Mouse (Mus musculus): ENCODE measurements around the gene Zscan21. TPM values are rescaled to one million over a fixed set of nuclear protein-coding genes. Genes with fewer than 3 reads are reported as not detected.

The Zscan21 gene
- polyA plus RNA-seq, 1 experiment from 2014 or later, result 31.2 TPM

DNA sequence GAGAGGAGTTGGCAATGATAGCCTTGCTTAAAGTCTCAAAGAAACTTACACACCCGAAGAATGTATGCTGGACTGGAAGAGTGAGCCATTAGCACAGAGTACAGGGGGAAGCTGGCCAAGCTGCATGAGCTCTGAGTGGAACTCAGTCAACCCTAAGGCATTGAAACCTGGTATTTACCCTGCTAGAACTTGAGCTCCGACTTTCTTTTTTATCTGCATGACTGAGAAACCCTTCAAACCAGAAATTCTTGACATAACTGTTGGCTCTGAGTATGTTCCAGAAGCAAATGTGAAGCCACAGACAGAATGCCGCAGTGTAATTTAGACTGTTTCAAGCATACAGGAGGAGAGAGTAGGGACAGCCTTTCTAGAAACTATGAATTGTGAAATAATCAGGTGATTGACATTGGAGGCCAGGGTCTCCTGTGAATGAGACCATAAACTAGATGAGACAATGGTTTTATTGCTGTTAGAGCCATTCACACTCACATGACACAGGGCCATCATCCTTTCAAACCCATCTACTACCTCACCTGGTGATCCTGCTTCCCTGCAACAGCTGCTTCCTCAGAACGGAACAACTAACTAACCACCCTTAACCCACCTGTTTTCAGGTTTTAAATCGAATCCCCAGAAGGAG lies 15.8 kb downstream of the Zscan21 start:
- Histone ChIP-seq H3K4me3 (no peak overlapping the region), H3K36me3 (peaks cover 66% of the 10 kb centered on the region), H3K9ac (no peak overlapping the region), H3K27me3 (no peaks in the 10 kb centered on the region), H3K9me3 (replicated peaks) (no peaks in the 10 kb centered on the region), H3K27ac (no peak overlapping the region), H3K4me2 (no peak overlapping the region), H3K4me1 (replicated peaks) (no peaks in the 10 kb centered on the region)
- WGBS, result 78% methylated on average over 5 of the region's 5 CpGs
- no peak for ATAC-seq (replicated peaks; ENCODE audit: insufficient number of reproducible peaks, insufficient read depth, low FRiP score, low read depth)

DNA sequence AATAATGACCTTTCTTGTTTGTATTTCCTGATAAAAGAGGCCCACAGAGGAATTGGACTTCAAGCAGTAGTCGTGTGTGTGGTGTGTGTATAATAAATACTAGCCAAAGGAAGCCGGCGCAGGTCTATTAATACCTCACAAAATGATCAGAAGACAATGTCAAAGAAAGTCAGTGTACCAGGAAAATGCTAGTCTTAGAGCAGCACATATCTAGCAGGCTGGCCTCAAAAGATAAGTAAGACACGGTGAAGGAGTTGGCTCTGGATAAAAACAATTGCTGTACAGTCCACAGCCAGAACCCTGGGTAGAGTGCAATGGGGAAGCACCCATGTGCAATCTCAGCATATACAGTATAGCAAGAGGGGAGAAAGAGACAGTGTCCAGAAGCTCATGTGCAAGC lies 20.6 kb downstream of the Zscan21 start:
- Histone ChIP-seq H3K27me3 (no peaks in the 10 kb centered on the region), H3K36me3 (peaks cover 37% of the 10 kb centered on the region), H3K4me1 (replicated peaks) (no peaks in the 10 kb centered on the region), H3K27ac (no peak overlapping the region), H3K4me2 (no peak overlapping the region), H3K4me3 (no peak overlapping the region), H3K9me3 (replicated peaks) (no peaks in the 10 kb centered on the region), H3K9ac (no peak overlapping the region)
- 58% methylated on average over 4 of the region's 4 CpGs for WGBS
- no peak for ATAC-seq (replicated peaks; ENCODE audit: insufficient number of reproducible peaks, insufficient read depth, low FRiP score, low read depth)

DNA sequence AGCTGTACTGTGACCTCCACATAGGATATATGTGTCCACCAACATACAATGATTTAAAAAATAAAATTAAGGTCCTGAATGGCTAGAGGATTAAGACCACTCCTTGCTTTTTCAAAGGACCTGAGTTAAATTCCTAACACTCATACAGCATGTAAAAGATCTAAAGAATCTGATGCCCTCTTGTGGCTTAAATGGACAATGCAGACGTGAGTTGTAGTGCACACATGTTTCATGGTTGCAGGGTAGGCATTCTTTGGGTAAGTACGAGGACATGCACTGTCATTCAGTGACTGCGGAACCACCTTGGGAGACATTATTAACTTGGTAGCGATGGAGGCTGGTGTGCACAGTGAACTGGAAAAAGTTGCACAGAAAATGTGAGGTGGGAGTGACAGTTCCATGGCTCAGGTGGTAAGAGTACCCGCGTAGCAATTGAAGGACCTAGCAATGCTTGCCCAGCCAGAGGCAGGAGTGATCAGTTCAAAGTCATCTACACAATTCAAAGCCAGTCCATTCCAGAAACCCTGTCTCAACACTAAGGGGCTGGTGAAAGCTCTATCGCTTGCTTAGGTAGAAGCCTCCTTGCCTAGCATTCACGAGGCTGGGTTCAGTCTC lies 21.3 kb downstream of the Zscan21 start:
- peaks cover 32% of the 10 kb centered on the region for H3K36me3 ChIP-seq
- no peak overlapping the region for H3K4me3 ChIP-seq
- no peak overlapping the region for H3K9ac ChIP-seq
- H3K4me2 ChIP-seq, result no peak overlapping the region
- no peak for ATAC-seq (replicated peaks; ENCODE audit: insufficient number of reproducible peaks, insufficient read depth, low FRiP score, low read depth)
- 56% methylated on average over 8 of the region's 8 CpGs for WGBS
- H3K4me1 ChIP-seq (replicated peaks), result no peaks in the 10 kb centered on the region
- H3K27ac ChIP-seq, result no peak overlapping the region
- no peaks in the 10 kb centered on the region for H3K9me3 ChIP-seq (replicated peaks)
- H3K27me3 ChIP-seq, result no peaks in the 10 kb centered on the region

DNA sequence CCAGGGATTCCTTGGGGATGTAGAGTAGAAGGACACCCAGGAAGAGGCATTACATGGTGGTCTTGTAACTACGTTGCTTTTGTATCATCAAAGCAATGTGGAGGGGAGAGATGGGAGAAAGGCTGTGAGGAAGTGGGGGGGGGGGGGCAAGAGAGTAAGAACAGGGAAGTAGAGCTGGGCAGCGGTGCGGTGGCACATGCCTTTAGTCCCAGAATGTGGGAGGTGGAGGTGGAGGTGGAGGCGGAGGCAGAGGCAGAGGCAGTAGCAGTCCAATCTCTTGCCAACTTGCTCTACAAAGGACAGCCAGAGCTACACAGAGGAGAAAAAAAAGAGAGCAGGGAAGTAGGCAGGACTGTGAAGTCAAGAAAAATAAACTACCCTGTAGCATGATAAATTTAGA lies 21.9 kb downstream of the Zscan21 start:
- H3K27ac ChIP-seq, result no peak overlapping the region
- no peak overlapping the region for H3K4me2 ChIP-seq
- H3K9ac ChIP-seq, result no peak overlapping the region
- H3K4me1 ChIP-seq (replicated peaks), result no peaks in the 10 kb centered on the region
- WGBS, result 56% methylated on average over 4 of the region's 4 CpGs
- H3K9me3 ChIP-seq (replicated peaks), result no peaks in the 10 kb centered on the region
- ATAC-seq (replicated peaks; ENCODE audit: insufficient number of reproducible peaks, insufficient read depth, low FRiP score, low read depth), result no peak
- no peaks in the 10 kb centered on the region for H3K27me3 ChIP-seq
- peaks cover 29% of the 10 kb centered on the region for H3K36me3 ChIP-seq
- H3K4me3 ChIP-seq, result no peak overlapping the region

DNA sequence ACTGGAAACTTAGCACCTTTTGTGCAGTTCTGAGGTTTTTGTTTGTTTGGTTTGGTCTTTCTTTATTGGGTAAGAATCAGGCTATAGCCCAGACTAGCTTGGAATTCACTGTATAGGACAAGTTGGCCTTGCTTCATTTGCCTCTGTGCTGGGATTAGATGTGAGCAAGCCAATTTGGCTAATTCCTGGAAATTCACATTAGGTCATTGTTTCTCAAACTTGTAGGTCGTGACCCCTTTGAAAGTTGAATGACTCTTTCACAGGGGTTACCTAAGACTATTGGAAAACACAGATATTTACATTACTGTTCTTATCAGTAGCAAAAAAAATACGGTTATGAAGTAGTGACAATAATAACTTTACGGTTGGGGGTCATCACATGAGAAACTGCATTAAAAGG lies 37.7 kb downstream of the Zscan21 start:
- H3K27ac ChIP-seq, result no peak overlapping the region
- ATAC-seq (replicated peaks; ENCODE audit: insufficient number of reproducible peaks, insufficient read depth, low FRiP score, low read depth), result no peak
- peaks cover 27% of the 10 kb centered on the region for H3K36me3 ChIP-seq
- 75% methylated on average over 3 of the region's 3 CpGs for WGBS
- H3K4me1 ChIP-seq (replicated peaks), result peaks cover 2% of the 10 kb centered on the region; the same call in 1 of the 2 replicates
- peak overlapping the region; percentile 68 for H3K4me2 ChIP-seq
- H3K27me3 ChIP-seq, result no peaks in the 10 kb centered on the region
- peak overlapping the region; percentile 69; the same call in 1 of the 2 replicates for H3K9ac ChIP-seq
- H3K9me3 ChIP-seq (replicated peaks), result no peaks in the 10 kb centered on the region
- H3K4me3 ChIP-seq, result peak overlapping the region; percentile 78

DNA sequence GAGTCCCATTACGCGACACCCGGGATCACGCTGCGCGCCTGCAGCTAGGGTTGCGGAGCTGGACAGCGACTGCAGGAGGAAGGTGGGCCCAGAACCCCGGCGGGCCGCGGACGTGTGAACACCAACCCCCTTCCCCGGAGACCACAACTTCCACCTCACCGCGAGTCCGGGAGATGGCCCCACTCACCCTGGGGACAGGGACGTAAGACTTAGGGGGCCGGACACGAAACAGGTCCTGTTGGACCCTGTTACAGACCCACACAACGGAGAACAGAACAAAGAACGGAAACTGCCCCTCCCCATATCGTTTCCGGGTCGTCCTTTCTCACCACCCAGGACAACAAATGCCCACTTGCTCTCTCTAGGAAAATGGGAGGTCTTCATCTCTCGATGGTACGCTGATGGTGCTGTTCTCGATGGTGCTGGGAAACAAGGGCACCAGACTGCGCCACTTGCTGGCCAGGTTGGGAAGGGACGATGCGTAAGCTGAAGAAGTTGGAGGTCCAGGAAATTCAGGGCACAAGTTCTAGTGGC lies 38.8 kb downstream of the Zscan21 start, which contains the start of gene Zfp113:
Gene Zfp113 (minus strand): TSS at position 302 of the 534 bp plus-strand sequence.
- Histone ChIP-seq H3K36me3 (peaks cover 23% of the 10 kb centered on the region), H3K4me1 (replicated peaks) (peaks cover 2% of the 10 kb centered on the region; the same call in 1 of the 2 replicates), H3K27ac (peak within 1 kb of the TSS; percentile 90), H3K9me3 (replicated peaks) (no peaks in the 10 kb centered on the region), H3K9ac (peak within 1 kb of the TSS; percentile 69), H3K4me2 (peak within 1 kb of the TSS; percentile 68), H3K4me3 (peak within 1 kb of the TSS; percentile 78), H3K27me3 (no peaks in the 10 kb centered on the region)
- under 1% methylated on average over 31 of the region's 31 CpGs for WGBS
- ATAC-seq (replicated peaks; ENCODE audit: insufficient number of reproducible peaks, insufficient read depth, low FRiP score, low read depth), result peak; percentile 97

DNA sequence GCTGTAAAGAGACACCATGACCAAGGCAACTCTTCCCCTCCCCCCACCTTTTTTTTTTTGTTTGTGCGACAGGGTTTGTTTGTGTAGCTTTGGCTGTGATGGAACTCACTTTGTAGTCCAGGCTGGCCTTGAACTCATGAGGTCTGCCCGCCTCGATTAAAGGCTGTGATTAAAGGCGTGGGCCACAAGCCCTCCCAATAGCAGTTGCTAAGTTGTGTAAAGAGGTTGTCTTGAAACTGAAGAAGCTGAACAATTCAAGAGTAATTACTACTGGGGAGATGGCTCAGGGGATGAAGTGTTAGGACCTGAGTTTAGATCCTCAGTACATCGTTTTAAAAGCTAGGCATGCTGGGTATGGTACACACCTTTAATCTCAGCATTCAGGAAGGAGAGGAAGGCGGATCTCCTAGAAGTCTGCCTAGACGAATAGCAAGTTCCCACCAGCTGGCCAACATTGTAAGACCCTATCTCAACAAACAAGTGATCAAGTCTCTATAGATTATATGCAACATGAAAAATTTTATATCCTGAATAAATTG lies 43.6 kb downstream of the Zscan21 start:
- Histone ChIP-seq H3K4me3 (peak overlapping the region; percentile 86), H3K9me3 (replicated peaks) (no peaks in the 10 kb centered on the region), H3K4me2 (peak overlapping the region; percentile 77), H3K9ac (peak overlapping the region; percentile 85; the same call in 1 of the 2 replicates), H3K27me3 (no peaks in the 10 kb centered on the region), H3K36me3 (peaks cover 25% of the 10 kb centered on the region), H3K27ac (peak overlapping the region; percentile 60), H3K4me1 (replicated peaks) (peaks cover 12% of the 10 kb centered on the region)
- 64% methylated on average over 7 of the region's 7 CpGs for WGBS
- ATAC-seq (replicated peaks; ENCODE audit: insufficient number of reproducible peaks, insufficient read depth, low FRiP score, low read depth), result no peak

DNA sequence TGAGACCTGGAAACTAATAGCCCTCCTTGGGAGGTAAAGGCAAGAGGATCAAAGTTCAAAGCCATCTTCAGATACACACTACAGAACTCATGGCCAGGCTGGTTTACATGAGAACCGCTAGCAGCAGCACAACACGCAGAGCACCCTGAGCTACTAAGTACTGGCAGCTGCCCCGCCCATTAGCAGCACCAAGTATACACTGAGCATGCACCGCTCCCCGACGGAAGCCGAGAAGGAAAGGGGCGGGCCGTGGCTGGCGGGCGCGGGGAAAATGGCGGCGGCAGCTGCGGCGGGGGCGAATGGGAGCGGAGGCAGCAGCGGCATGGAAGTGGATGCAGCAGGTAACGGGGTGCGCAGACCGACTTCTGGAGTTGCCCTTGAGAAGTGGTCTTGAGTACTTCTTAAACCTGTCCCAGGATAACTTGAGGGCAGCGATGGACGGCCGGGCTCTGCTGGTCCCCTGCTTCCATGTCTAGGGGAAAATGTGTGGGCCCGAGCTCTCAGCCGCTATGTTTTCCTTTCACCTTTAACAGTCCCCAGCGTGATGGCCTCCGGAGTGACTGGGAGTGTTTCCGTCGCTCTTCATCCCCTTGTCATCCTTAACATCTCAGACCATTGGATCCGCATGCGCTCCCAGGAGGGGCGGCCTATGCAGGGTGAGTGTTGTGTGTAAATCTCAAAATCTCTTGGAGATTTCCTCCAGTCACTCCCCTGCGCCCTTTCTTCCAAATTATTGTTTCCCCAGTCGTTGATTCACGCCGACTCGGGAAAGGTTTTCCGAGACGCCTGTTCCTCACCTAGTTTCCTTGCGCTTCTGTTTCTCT lies 44.4 kb downstream of the Zscan21 start, which contains the start of gene Cops6:
Gene Cops6 (plus strand): TSS at position 230 of the 824 bp plus-strand sequence.
- WGBS, result under 1% methylated on average over 42 of the region's 42 CpGs
- H3K4me3 ChIP-seq, result peak within 1 kb of the TSS; percentile 86

DNA sequence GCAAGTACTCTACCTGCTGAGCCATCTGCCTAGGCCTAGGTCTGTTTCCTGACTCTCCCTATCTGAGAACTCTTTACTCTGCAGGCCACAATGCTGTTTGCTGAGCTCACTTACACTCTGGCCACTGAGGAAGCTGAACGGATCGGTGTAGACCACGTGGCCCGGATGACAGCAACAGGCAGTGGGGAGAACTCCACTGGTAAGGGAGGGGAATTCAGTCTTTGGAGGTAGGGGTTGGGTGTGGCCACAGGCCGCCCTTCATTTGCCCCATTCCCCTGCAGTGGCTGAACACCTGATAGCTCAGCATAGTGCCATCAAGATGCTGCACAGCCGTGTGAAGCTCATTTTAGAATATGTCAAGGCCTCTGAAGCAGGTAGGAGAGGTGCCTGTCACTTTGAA lies 46.3 kb downstream of the Zscan21 start:
- no peaks in the 10 kb centered on the region for H3K9me3 ChIP-seq (replicated peaks)
- no peaks in the 10 kb centered on the region for H3K27me3 ChIP-seq
- no peak overlapping the region for H3K4me3 ChIP-seq
- no peak overlapping the region for H3K27ac ChIP-seq
- H3K9ac ChIP-seq, result no peak overlapping the region
- peaks cover 10% of the 10 kb centered on the region for H3K4me1 ChIP-seq (replicated peaks)
- no peak overlapping the region for H3K4me2 ChIP-seq
- ATAC-seq (replicated peaks; ENCODE audit: insufficient number of reproducible peaks, insufficient read depth, low FRiP score, low read depth), result no peak
- 73% methylated on average over 6 of the region's 6 CpGs for WGBS
- peaks cover 52% of the 10 kb centered on the region for H3K36me3 ChIP-seq

More for the DNA sequence above, 44.4 kb downstream of the Zscan21 start, which contains the start of gene Cops6:
- H3K4me1 ChIP-seq (replicated peaks), result peaks cover 10% of the 10 kb centered on the region
- no peaks in the 10 kb centered on the region for H3K27me3 ChIP-seq
- H3K36me3 ChIP-seq, result peaks cover 33% of the 10 kb centered on the region
- ATAC-seq (replicated peaks; ENCODE audit: insufficient number of reproducible peaks, insufficient read depth, low FRiP score, low read depth), result peak; percentile 95
- no peaks in the 10 kb centered on the region for H3K9me3 ChIP-seq (replicated peaks)
- H3K27ac ChIP-seq, result peak within 1 kb of the TSS; percentile 75
- H3K4me2 ChIP-seq, result peak within 1 kb of the TSS; percentile 77
- peak within 1 kb of the TSS; percentile 85 for H3K9ac ChIP-seq

DNA sequence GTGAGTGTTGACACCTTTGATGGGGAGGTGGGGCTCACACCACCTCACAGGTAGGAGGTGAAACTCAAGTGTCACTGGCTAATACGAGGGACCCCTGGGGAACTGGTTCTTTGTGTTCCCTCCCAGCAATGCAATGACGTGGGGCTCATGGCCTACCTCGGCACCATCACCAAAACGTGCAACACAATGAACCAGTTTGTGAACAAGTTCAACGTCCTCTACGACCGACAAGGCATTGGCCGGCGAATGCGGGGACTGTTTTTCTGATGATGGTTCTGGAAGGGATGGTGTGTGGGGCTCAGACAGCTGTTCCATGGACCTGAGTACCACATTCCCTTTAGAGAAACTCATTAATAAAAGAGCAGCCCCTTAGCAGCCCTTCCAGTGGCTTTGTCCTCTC lies 46.9 kb downstream of the Zscan21 start:
- no peak for ATAC-seq (replicated peaks; ENCODE audit: insufficient number of reproducible peaks, insufficient read depth, low FRiP score, low read depth)
- no peaks in the 10 kb centered on the region for H3K27me3 ChIP-seq
- no peak overlapping the region for H3K4me2 ChIP-seq
- H3K9me3 ChIP-seq (replicated peaks), result no peaks in the 10 kb centered on the region
- H3K9ac ChIP-seq, result no peak overlapping the region; the same call in 1 of the 2 replicates
- no peak overlapping the region for H3K27ac ChIP-seq
- no peak overlapping the region for H3K4me3 ChIP-seq
- H3K36me3 ChIP-seq, result peaks cover 58% of the 10 kb centered on the region
- H3K4me1 ChIP-seq (replicated peaks), result peaks cover 10% of the 10 kb centered on the region
- 73% methylated on average over 10 of the region's 10 CpGs for WGBS

DNA sequence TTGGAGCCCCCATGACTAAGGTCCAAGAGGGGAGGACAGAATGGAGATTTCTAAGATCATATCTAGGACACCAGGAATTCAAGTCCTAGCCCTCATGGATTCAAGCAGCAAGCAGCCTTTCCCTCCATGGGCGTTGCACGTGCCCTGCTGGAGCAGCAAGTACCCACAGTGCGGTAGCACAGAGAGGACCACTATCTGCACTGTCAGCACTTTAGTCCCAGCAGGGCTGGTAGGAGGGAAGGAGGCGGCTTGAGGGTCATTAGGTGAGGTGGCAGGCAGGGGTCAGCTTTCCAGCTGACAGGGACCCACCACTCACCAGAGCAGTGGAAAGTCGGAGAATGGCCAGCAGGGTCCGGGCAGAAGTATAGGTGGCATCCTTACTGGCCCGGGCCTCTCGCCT lies 48.9 kb downstream of the Zscan21 start:
- H3K9ac ChIP-seq, result no peak overlapping the region
- no peaks in the 10 kb centered on the region for H3K27me3 ChIP-seq
- no peak for ATAC-seq (replicated peaks; ENCODE audit: insufficient number of reproducible peaks, insufficient read depth, low FRiP score, low read depth)
- H3K27ac ChIP-seq, result no peak overlapping the region
- WGBS, result 72% methylated on average over 8 of the region's 8 CpGs
- H3K9me3 ChIP-seq (replicated peaks), result no peaks in the 10 kb centered on the region
- H3K4me3 ChIP-seq, result no peak overlapping the region
- peaks cover 16% of the 10 kb centered on the region for H3K4me1 ChIP-seq (replicated peaks)
- peaks cover 69% of the 10 kb centered on the region for H3K36me3 ChIP-seq
- H3K4me2 ChIP-seq, result no peak overlapping the region

All from heart, embryonic 15.5 days (tissue).